Mouse (Mus musculus) ES-E14 (cell line): ENCODE measurements around the gene C1qbp. TPM values are rescaled to one million over a fixed set of nuclear protein-coding genes. Genes with fewer than 3 reads are reported as not detected.

Experiments used
- DNase-seq: peaks from one replicate; pipeline ENCODE4 v3.0.0-alpha.2; 2013; ENCODE audit warnings: low read depth, low spot score
- H3K27ac ChIP-seq: 2 replicates; pipeline ENCODE4 v1.5.1; 2012; ENCODE audit warnings: low read depth, mild to moderate bottlenecking, low read length, moderate library complexity, mixed read lengths; ENCODE audit not compliant: poor library complexity, insufficient read depth, severe bottlenecking
- H3K36me3 ChIP-seq: 2 replicates; pipeline ENCODE4 v1.6.1; 2012; ENCODE audit warnings: mild to moderate bottlenecking, low read length, moderate library complexity, mixed read lengths; ENCODE audit not compliant: control insufficient read depth, poor library complexity, insufficient read depth, severe bottlenecking
- H3K4me1 ChIP-seq, 2 experiments: fragments of 150-350 bp in 1 of 2; sonication (generic) in 1 of 2; 2 replicates each; pipeline ENCODE4 v1.6.1; 2012; ENCODE audit warnings: low read length in 2 of 2, mild to moderate bottlenecking in 1 of 2, mixed read lengths in 1 of 2; ENCODE audit not compliant: control insufficient read depth in 2 of 2, insufficient read depth in 2 of 2, poor library complexity in 1 of 2
- H3K4me3 ChIP-seq, 2 experiments: fragments of 150-350 bp in 1 of 2; sonication (generic) in 1 of 2; 2 replicates each; pipeline ENCODE4 v1.5.1; 2012; ENCODE audit warnings: low read length in 2 of 2, low read depth in 1 of 2, mild to moderate bottlenecking in 1 of 2, mixed read lengths in 1 of 2; ENCODE audit not compliant: insufficient read depth in 1 of 2, poor library complexity in 1 of 2, severe bottlenecking in 1 of 2
- H3K9ac ChIP-seq: 2 replicates; pipeline ENCODE4 v1.6.1; 2012; ENCODE audit warnings: low read depth, mild to moderate bottlenecking, low read length, mixed read lengths; ENCODE audit not compliant: poor library complexity, insufficient read depth, severe bottlenecking
- H3K9me3 ChIP-seq: fragments of 150-350 bp; sonication (generic); 2 replicates; pipeline ENCODE4 v1.6.1; 2012; ENCODE audit warnings: low read depth, mild to moderate bottlenecking, low read length; ENCODE audit not compliant: control insufficient read depth, insufficient read depth
- CHD2 ChIP-seq: IDR thresholded peaks from 2 replicates; pipeline ENCODE4 v1.6.1; 2014; ENCODE audit warnings: mild to moderate bottlenecking, low read depth, low read length, inconsistent platforms
- HCFC1 ChIP-seq: IDR thresholded peaks from 2 replicates; pipeline ENCODE4 v1.6.1; 2012; ENCODE audit warnings: low read length, inconsistent platforms, borderline replicate concordance; ENCODE audit not compliant: insufficient read depth
- MAFK ChIP-seq: IDR thresholded peaks from 2 replicates; pipeline ENCODE4 v1.6.1; 2014; ENCODE audit warnings: mild to moderate bottlenecking, low read depth, low read length, inconsistent platforms; ENCODE audit not compliant: insufficient read depth
- ZC3H11A ChIP-seq: IDR thresholded peaks from 2 replicates; pipeline ENCODE4 v1.6.1; 2012; ENCODE audit warnings: low read depth, mild to moderate bottlenecking, inconsistent platforms, low read length, borderline replicate concordance
- ZNF384 ChIP-seq: IDR thresholded peaks from 2 replicates; pipeline ENCODE4 v1.6.1; 2012; ENCODE audit warnings: low read depth, low read length, inconsistent platforms
- in situ Hi-C, 2 experiments: fragments of 600-800 bp; cut with MboI; formaldehyde crosslinking; loops; one replicate each; pipeline ENCODE4 v1.15.1; 2025; ENCODE audit warnings: low sequenced_read_pairs in 2 of 2, inconsistent platforms in 1 of 2; ENCODE audit not compliant: unreplicated experiment in 2 of 2
- total RNA-seq: library from RNA; depleted of rRNA; stranded (reverse); fragments of 300-350 nt; gene quantifications from 2 replicates; pipeline ENCODE4 v1.2.3, GENCODE M21; 2012

C1qbp gene
- total RNA-seq, 1 experiment = 139 TPM

- Histone ChIP-seq H3K9ac (peak overlapping the region; percentile 86), H3K36me3 (peaks cover 11% of the 10 kb centered on the region), H3K27ac (no peak overlapping the region), H3K4me3 (peak overlapping the region; percentile 86 to 92), H3K4me1 (no peaks in the 10 kb centered on the region; a peak in 1 of 4 replicates), H3K9me3 (no peaks in the 10 kb centered on the region)
- TF ChIP-seq MAFK (no peak), HCFC1 (no peak), ZC3H11A (no peak), ZNF384 (no peak), CHD2 (no peak)
- in situ Hi-C loops = no loop called here
- DNase-seq = no peak
Measured at GRCm38 (mm10) chr11:71003611-71004315, 20.9 kb upstream of the C1qbp start.

- DNase-seq = no peak
- H3K36me3 ChIP-seq = peaks cover 21% of the 10 kb centered on the region
- H3K9ac ChIP-seq = no peak overlapping the region
- in situ Hi-C loops = no loop called here
- TF ChIP-seq MAFK = no peak
- no peak for TF ChIP-seq ZNF384
- no peak for TF ChIP-seq CHD2
- no peak for TF ChIP-seq ZC3H11A
- TF ChIP-seq HCFC1 = no peak
- H3K9me3 ChIP-seq = no peaks in the 10 kb centered on the region
- H3K4me1 ChIP-seq = no peaks in the 10 kb centered on the region; a peak in 1 of 4 replicates
- H3K4me3 ChIP-seq = no peak overlapping the region
- no peak overlapping the region for H3K27ac ChIP-seq
Measured at GRCm38 (mm10) chr11:71001167-71001566, 18.3 kb upstream of the C1qbp start.

DNA sequence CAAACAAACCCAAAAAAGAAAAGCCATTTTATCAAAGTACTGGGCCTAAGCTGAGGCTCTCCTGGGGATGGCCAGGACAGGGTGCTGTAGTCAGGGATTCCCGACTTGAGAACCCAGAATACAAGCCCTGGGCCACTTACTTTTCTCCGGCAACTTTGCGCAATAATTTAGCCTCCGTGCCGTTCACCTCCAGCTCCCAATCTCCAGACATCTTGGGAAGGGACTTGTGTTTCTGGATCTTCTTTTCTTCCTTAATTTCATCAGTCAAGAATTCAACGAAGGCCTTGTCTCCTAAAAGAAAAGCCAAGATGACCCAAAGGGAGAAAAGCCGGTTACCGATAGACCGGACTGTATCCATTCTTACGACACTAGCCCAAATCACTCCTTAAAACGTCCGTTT is 796 bp downstream of the C1qbp start:
- Histone ChIP-seq H3K36me3 (peaks cover 55% of the 10 kb centered on the region), H3K9ac (peak overlapping the region; percentile 89), H3K9me3 (no peaks in the 10 kb centered on the region), H3K4me1 (peaks cover 0 to 6% of the 10 kb centered on the region in 2 experiments; a peak in 2 of 4 replicates), H3K27ac (no peak overlapping the region; the same call in 1 of the 2 replicates), H3K4me3 (peak overlapping the region; percentile 94)
- 0 out of 2 replicates have a peak, but pooled peaks have one; percentile 51 for TF ChIP-seq ZNF384
- TF ChIP-seq ZC3H11A = no peak
- no peak for TF ChIP-seq HCFC1
- in situ Hi-C loops = no loop called here
- DNase-seq = no peak

- peak overlapping the region; percentile 14; the same call in 1 of the 2 replicates for H3K27ac ChIP-seq
- in situ Hi-C loops = no loop called here
- H3K9ac ChIP-seq = peak overlapping the region; percentile 54
- TF ChIP-seq HCFC1 (no peak), ZNF384 (no peak), CHD2 (no peak), MAFK (no peak), ZC3H11A (no peak)
- peak overlapping the region; percentile 94 for H3K4me3 ChIP-seq
- peaks cover 52% of the 10 kb centered on the region for H3K36me3 ChIP-seq
- DNase-seq = no peak
- peaks cover 0 to 4% of the 10 kb centered on the region in 2 experiments; a peak in 2 of 4 replicates for H3K4me1 ChIP-seq
- H3K9me3 ChIP-seq = no peaks in the 10 kb centered on the region
Measured at GRCm38 (mm10) chr11:70980751-70981510, 1.9 kb downstream of the C1qbp start.
